Mouse (Mus musculus) heart, embryonic 10.5 days (tissue): ENCODE measurements around the gene Col4a2. TPM values are rescaled to one million over a fixed set of nuclear protein-coding genes. Genes with fewer than 3 reads are reported as not detected.

Experiments used
- DNase-seq: peaks from one replicate; pipeline ENCODE4 v3.0.0-alpha.2; 2017; ENCODE audit warnings: low spot score
- H3K27ac ChIP-seq: fragments of 300-500 bp; sonication (generic); 2 replicates; pipeline ENCODE4 v1.5.1; 2016; ENCODE audit warnings: mild to moderate bottlenecking
- H3K27me3 ChIP-seq: fragments of 300-500 bp; sonication (generic); 2 replicates; pipeline ENCODE4 v1.6.1; 2016; ENCODE audit warnings: mild to moderate bottlenecking; ENCODE audit not compliant: poor library complexity, insufficient read depth, severe bottlenecking
- H3K36me3 ChIP-seq: fragments of 300-500 bp; sonication (generic); 2 replicates; pipeline ENCODE4 v1.6.1; 2016; ENCODE audit warnings: mild to moderate bottlenecking, moderate library complexity
- H3K4me1 ChIP-seq: fragments of 300-500 bp; sonication (generic); 2 replicates; pipeline ENCODE4 v1.6.1; 2016; ENCODE audit warnings: mild to moderate bottlenecking
- H3K4me3 ChIP-seq: fragments of 300-500 bp; sonication (generic); 2 replicates; pipeline ENCODE4 v1.5.1; 2016; ENCODE audit warnings: mild to moderate bottlenecking, moderate library complexity
- H3K9me3 ChIP-seq: fragments of 300-500 bp; sonication (generic); 2 replicates; pipeline ENCODE4 v1.6.1; 2016; ENCODE audit warnings: mild to moderate bottlenecking, moderate library complexity
- WGBS: fragments of 180-500 bp; shearing (Covaris S2); methylation state at CpG from one replicate; pipeline ENCODE4 v1.1.7; 2016; 5-methylcytosine and 5-hydroxymethylcytosine counted together
- polyA plus RNA-seq: library from polyadenylated mRNA; unstranded; fragments of >200 nt; fragmentation: Nextera tagmentation; extraction: Ambion mirVana; gene quantifications from 2 replicates; pipeline ENCODE4 v1.2.1, GENCODE M21; 2016

The Col4a2 gene
- polyA plus RNA-seq, 1 experiment from 2014 or later: 54.9 TPM

GRCm38 (mm10) chr8:11335238-11335637, 22.6 kb downstream of the Col4a2 start:
- Histone ChIP-seq H3K36me3 (no peaks in the 10 kb centered on the region), H3K4me1 (peaks cover 89% of the 10 kb centered on the region), H3K4me3 (no peak overlapping the region), H3K9me3 (no peaks in the 10 kb centered on the region), H3K27ac (peak overlapping the region; percentile 71), H3K27me3 (no peaks in the 10 kb centered on the region)
- DNase-seq: no peak
- 76% methylated on average over 4 of the region's 4 CpGs for WGBS

- H3K27ac ChIP-seq: peak overlapping the region; percentile 36; the same call in 1 of the 2 replicates
- H3K4me1 ChIP-seq: peaks cover 89% of the 10 kb centered on the region
- no peak overlapping the region for H3K4me3 ChIP-seq
- no peak for DNase-seq
- H3K36me3 ChIP-seq: no peaks in the 10 kb centered on the region
- H3K9me3 ChIP-seq: no peaks in the 10 kb centered on the region
- H3K27me3 ChIP-seq: no peaks in the 10 kb centered on the region
- 92% methylated on average over 5 of the region's 5 CpGs for WGBS
Observed at GRCm38 (mm10) chr8:11336346-11336745, 23.7 kb downstream of the Col4a2 start.

GRCm38 (mm10) chr8:11337642-11338041, 25.0 kb downstream of the Col4a2 start:
- H3K27ac ChIP-seq: peak overlapping the region; percentile 5; the same call in 1 of the 2 replicates
- no peak overlapping the region for H3K4me3 ChIP-seq
- H3K4me1 ChIP-seq: peaks cover 89% of the 10 kb centered on the region
- no peak for DNase-seq
- H3K36me3 ChIP-seq: 0 out of 2 replicates have a peak, but pooled peaks cover 2% of the 10 kb centered on the region
- H3K9me3 ChIP-seq: no peaks in the 10 kb centered on the region
- 86% methylated on average over 10 of the region's 10 CpGs for WGBS
- H3K27me3 ChIP-seq: no peaks in the 10 kb centered on the region

- 0 out of 2 replicates have a peak overlapping the region, but pooled peaks have one; percentile 5 for H3K27ac ChIP-seq
- DNase-seq: no peak
- H3K9me3 ChIP-seq: no peaks in the 10 kb centered on the region
- peaks cover 90% of the 10 kb centered on the region for H3K4me1 ChIP-seq
- H3K36me3 ChIP-seq: 0 out of 2 replicates have a peak, but pooled peaks cover 2% of the 10 kb centered on the region
- H3K4me3 ChIP-seq: no peak overlapping the region
- 81% methylated on average over 9 of the region's 9 CpGs for WGBS
- no peaks in the 10 kb centered on the region for H3K27me3 ChIP-seq
Observed at GRCm38 (mm10) chr8:11338507-11338906, 25.9 kb downstream of the Col4a2 start.

- Histone ChIP-seq H3K27me3 (no peaks in the 10 kb centered on the region), H3K4me3 (no peak overlapping the region), H3K27ac (peak overlapping the region; percentile 72), H3K36me3 (0 out of 2 replicates have a peak, but pooled peaks cover 7% of the 10 kb centered on the region), H3K9me3 (no peaks in the 10 kb centered on the region), H3K4me1 (peaks cover 85% of the 10 kb centered on the region)
- DNase-seq: no peak
- 45% methylated on average over 12 of the region's 12 CpGs for WGBS
Observed at GRCm38 (mm10) chr8:11340310-11341110, 27.9 kb downstream of the Col4a2 start.

- H3K9me3 ChIP-seq: no peaks in the 10 kb centered on the region
- H3K36me3 ChIP-seq: peaks cover 8% of the 10 kb centered on the region; the same call in 1 of the 2 replicates
- no peaks in the 10 kb centered on the region for H3K27me3 ChIP-seq
- DNase-seq: no peak
- WGBS: 68% methylated on average over 3 of the region's 3 CpGs
- H3K4me3 ChIP-seq: no peak overlapping the region
- H3K4me1 ChIP-seq: peaks cover 80% of the 10 kb centered on the region
- peak overlapping the region; percentile 72 for H3K27ac ChIP-seq
Observed at GRCm38 (mm10) chr8:11341111-11341566, 28.5 kb downstream of the Col4a2 start.

GRCm38 (mm10) chr8:11344459-11344858, 31.9 kb downstream of the Col4a2 start:
- Histone ChIP-seq H3K4me3 (no peak overlapping the region), H3K27me3 (no peaks in the 10 kb centered on the region), H3K27ac (no peak overlapping the region), H3K9me3 (no peaks in the 10 kb centered on the region), H3K36me3 (peaks cover 8% of the 10 kb centered on the region; the same call in 1 of the 2 replicates), H3K4me1 (peaks cover 83% of the 10 kb centered on the region)
- WGBS: 60% methylated on average over 9 of the region's 9 CpGs
- no peak for DNase-seq

- H3K9me3 ChIP-seq: no peaks in the 10 kb centered on the region
- H3K4me3 ChIP-seq: no peak overlapping the region
- H3K27me3 ChIP-seq: no peaks in the 10 kb centered on the region
- no peak for DNase-seq
- peaks cover 83% of the 10 kb centered on the region for H3K4me1 ChIP-seq
- peaks cover 8% of the 10 kb centered on the region; the same call in 1 of the 2 replicates for H3K36me3 ChIP-seq
- no peak overlapping the region for H3K27ac ChIP-seq
- 82% methylated on average over 10 of the region's 10 CpGs for WGBS
Observed at GRCm38 (mm10) chr8:11346225-11346624, 33.6 kb downstream of the Col4a2 start.

- peaks cover 75% of the 10 kb centered on the region for H3K4me1 ChIP-seq
- no peaks in the 10 kb centered on the region for H3K27me3 ChIP-seq
- H3K4me3 ChIP-seq: no peak overlapping the region
- WGBS: 75% methylated on average over 9 of the region's 9 CpGs
- no peak for DNase-seq
- H3K9me3 ChIP-seq: no peaks in the 10 kb centered on the region
- H3K36me3 ChIP-seq: peaks cover 6% of the 10 kb centered on the region; the same call in 1 of the 2 replicates
- H3K27ac ChIP-seq: no peak overlapping the region
Observed at GRCm38 (mm10) chr8:11347699-11348098, 35.1 kb downstream of the Col4a2 start.

GRCm38 (mm10) chr8:11348622-11349021, 36.0 kb downstream of the Col4a2 start:
- H3K27me3 ChIP-seq: no peaks in the 10 kb centered on the region
- WGBS: 30% methylated on average over 11 of the region's 11 CpGs
- DNase-seq: no peak
- peak overlapping the region; percentile 69 for H3K27ac ChIP-seq
- peak overlapping the region; percentile 37 for H3K4me3 ChIP-seq
- peaks cover 66% of the 10 kb centered on the region for H3K4me1 ChIP-seq
- no peaks in the 10 kb centered on the region for H3K9me3 ChIP-seq
- peaks cover 8% of the 10 kb centered on the region; the same call in 1 of the 2 replicates for H3K36me3 ChIP-seq

GRCm38 (mm10) chr8:11351355-11351754, 38.8 kb downstream of the Col4a2 start:
- Histone ChIP-seq H3K36me3 (peaks cover 11% of the 10 kb centered on the region), H3K9me3 (peaks cover 2% of the 10 kb centered on the region; the same call in 1 of the 2 replicates), H3K27me3 (no peaks in the 10 kb centered on the region), H3K4me3 (no peak overlapping the region), H3K4me1 (peaks cover 56% of the 10 kb centered on the region), H3K27ac (peak overlapping the region; percentile 13; the same call in 1 of the 2 replicates)
- no peak for DNase-seq
- 84% methylated on average over 6 of the region's 6 CpGs for WGBS

- no peak for DNase-seq
- WGBS: 83% methylated on average over 11 of the region's 11 CpGs
- Histone ChIP-seq H3K4me1 (peaks cover 56% of the 10 kb centered on the region), H3K27ac (no peak overlapping the region), H3K4me3 (no peak overlapping the region), H3K27me3 (no peaks in the 10 kb centered on the region), H3K9me3 (peaks cover 2% of the 10 kb centered on the region; the same call in 1 of the 2 replicates), H3K36me3 (peaks cover 14% of the 10 kb centered on the region)
Observed at GRCm38 (mm10) chr8:11352514-11352913, 39.9 kb downstream of the Col4a2 start.

- 88% methylated on average over 8 of the region's 8 CpGs for WGBS
- no peak for DNase-seq
- Histone ChIP-seq H3K27ac (no peak overlapping the region), H3K9me3 (peaks cover 2% of the 10 kb centered on the region; the same call in 1 of the 2 replicates), H3K36me3 (peaks cover 14% of the 10 kb centered on the region), H3K27me3 (no peaks in the 10 kb centered on the region), H3K4me1 (peaks cover 50% of the 10 kb centered on the region), H3K4me3 (no peak overlapping the region)
Observed at GRCm38 (mm10) chr8:11354800-11355451, 42.3 kb downstream of the Col4a2 start.
